Mouse (Mus musculus) midbrain, embryonic 10.5 days (tissue): ENCODE measurements around the gene Csmd2. TPM values are rescaled to one million over a fixed set of nuclear protein-coding genes. Genes with fewer than 3 reads are reported as not detected.
"Not testable (repeated sequence)": the region's sequence is repeated elsewhere in the genome, so short reads cannot be mapped to it uniquely, and the experiment has no call there.

Source experiments
- DNase-seq: peaks from one replicate; pipeline ENCODE4 v3.0.0-alpha.2; 2017; ENCODE audit warnings: low spot score
- H3K27ac ChIP-seq: fragments of 300-500 bp; sonication (generic); replicated peaks from 2 replicates; pipeline ENCODE4 v1.5.1; 2016; ENCODE audit warnings: mild to moderate bottlenecking
- H3K27me3 ChIP-seq: fragments of 300-500 bp; sonication (generic); 2 replicates; pipeline ENCODE4 v1.6.1; 2016; ENCODE audit warnings: low read depth, mild to moderate bottlenecking; ENCODE audit not compliant: poor library complexity, severe bottlenecking
- H3K36me3 ChIP-seq: fragments of 300-500 bp; sonication (generic); 2 replicates; pipeline ENCODE4 v1.6.1; 2016; ENCODE audit warnings: mild to moderate bottlenecking, moderate library complexity
- H3K4me1 ChIP-seq: fragments of 300-500 bp; sonication (generic); 2 replicates; pipeline ENCODE4 v1.6.1; 2016
- H3K4me3 ChIP-seq: fragments of 300-500 bp; sonication (generic); 2 replicates; pipeline ENCODE4 v1.5.1; 2016; ENCODE audit warnings: mild to moderate bottlenecking, moderate library complexity
- H3K9me3 ChIP-seq: fragments of 300-500 bp; sonication (generic); replicated peaks from 2 replicates; pipeline ENCODE4 v1.6.1; 2016; ENCODE audit warnings: mild to moderate bottlenecking
- WGBS: fragments of 180-500 bp; shearing (Covaris S2); methylation state at CpG from one replicate; pipeline ENCODE4 v1.1.7; 2016; 5-methylcytosine and 5-hydroxymethylcytosine counted together
- polyA plus RNA-seq: library from polyadenylated mRNA; unstranded; fragments of >200 nt; fragmentation: Nextera tagmentation; extraction: Ambion mirVana; gene quantifications from 2 replicates; pipeline ENCODE4 v1.2.1, GENCODE M21; 2016

Gene Csmd2
- polyA plus RNA-seq, 1 experiment from 2014 or later = 1.00 TPM

DNA sequence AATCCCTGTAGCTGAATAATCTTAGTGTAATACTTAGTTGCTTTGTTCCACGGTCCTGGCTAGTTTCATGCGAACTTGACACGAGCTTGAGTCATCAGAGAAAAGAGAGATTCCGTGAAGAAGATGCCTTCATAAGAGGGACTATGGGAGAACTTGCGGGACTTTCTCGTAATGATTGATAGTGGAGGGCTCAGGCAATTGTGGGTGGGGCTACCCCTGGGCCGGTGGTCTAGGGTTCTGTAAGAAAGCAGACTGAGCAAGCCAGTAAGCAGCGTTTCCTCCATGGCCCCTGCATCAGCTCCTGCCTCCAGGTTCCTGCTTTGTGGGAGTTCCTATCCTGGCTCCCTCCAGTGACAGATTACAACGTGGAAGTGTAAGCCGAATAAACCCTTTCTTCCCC is 623.0 kb downstream of the Csmd2 start:
- Histone ChIP-seq H3K27ac (peak overlapping the region; percentile 42; the same call in 1 of the 2 replicates), H3K9me3 (no peaks in the 10 kb centered on the region), H3K27me3 (0 out of 2 replicates have a peak, but pooled peaks cover 6% of the 10 kb centered on the region), H3K36me3 (no peaks in the 10 kb centered on the region; the same call in 1 of the 2 replicates), H3K4me3 (peak overlapping the region; percentile 76), H3K4me1 (peaks cover 25% of the 10 kb centered on the region)
- WGBS = 31% methylated on average over 10 of the region's 10 CpGs
- DNase-seq = no peak

- H3K27me3 ChIP-seq = peaks cover 12% of the 10 kb centered on the region; the same call in 1 of the 2 replicates
- H3K36me3 ChIP-seq, H3K9me3 ChIP-seq, H3K27ac ChIP-seq, DNase-seq, H3K4me3 ChIP-seq: not testable (repeated sequence)
- WGBS = 78% methylated on average over 3 of the region's 3 CpGs
- peaks cover 27% of the 10 kb centered on the region for H3K4me1 ChIP-seq
Measured at GRCm38 (mm10) chr4:128611726-128612125, 624.1 kb downstream of the Csmd2 start.

GRCm38 (mm10) chr4:128613326-128613725 is 625.7 kb downstream of the Csmd2 start:
- H3K4me3 ChIP-seq = no peak overlapping the region
- H3K27ac ChIP-seq = no peak overlapping the region
- H3K36me3 ChIP-seq = no peaks in the 10 kb centered on the region
- H3K4me1 ChIP-seq = peaks cover 33% of the 10 kb centered on the region
- no peaks in the 10 kb centered on the region for H3K9me3 ChIP-seq
- DNase-seq = peak; percentile 61
- H3K27me3 ChIP-seq = peaks cover 22% of the 10 kb centered on the region
- 22% methylated on average over 8 of the region's 8 CpGs for WGBS

DNA sequence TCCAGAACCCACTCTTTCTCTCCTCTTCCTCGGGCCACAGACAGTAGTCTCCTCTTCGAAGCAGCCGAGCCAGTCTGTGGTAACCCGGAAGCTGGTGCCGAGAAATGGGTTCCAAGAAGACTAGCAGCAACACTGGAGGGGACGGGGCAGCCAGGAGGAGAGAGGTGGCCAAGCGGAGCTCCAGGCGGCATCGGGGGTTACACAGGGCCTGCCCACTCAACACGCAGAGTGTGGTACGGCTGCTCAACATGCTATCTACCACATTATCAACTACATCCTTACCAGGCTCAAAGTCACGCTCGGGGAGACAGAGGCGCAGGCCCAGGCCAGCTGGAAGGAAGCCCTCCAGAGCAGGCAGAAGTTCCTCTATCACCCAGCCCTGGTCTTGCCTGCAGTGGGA is 628.1 kb downstream of the Csmd2 start:
- Histone ChIP-seq H3K4me1 (peaks cover 22% of the 10 kb centered on the region), H3K9me3 (no peaks in the 10 kb centered on the region), H3K36me3 (no peaks in the 10 kb centered on the region), H3K4me3 (no peak overlapping the region), H3K27me3 (peaks cover 22% of the 10 kb centered on the region), H3K27ac (peak overlapping the region; percentile 25; the same call in 1 of the 2 replicates)
- WGBS = 89% methylated on average over 14 of the region's 14 CpGs
- DNase-seq = no peak

Other genes with a start within 250 kb of the Csmd2 start
- gene CK137956, start 16.9 kb upstream of the Csmd2 start, polyA plus RNA-seq = 0.83 and 0.86 TPM in 2 replicates